Mouse (Mus musculus) R1 (cell line): ENCODE measurements around the gene Ulk4.

ENCODE experiments used
- DNase-seq: peaks from one replicate; pipeline ENCODE4 v3.0.0-alpha.2; 2018; ENCODE audit warnings: low read depth, low spot score

Ulk4 gene

DNA sequence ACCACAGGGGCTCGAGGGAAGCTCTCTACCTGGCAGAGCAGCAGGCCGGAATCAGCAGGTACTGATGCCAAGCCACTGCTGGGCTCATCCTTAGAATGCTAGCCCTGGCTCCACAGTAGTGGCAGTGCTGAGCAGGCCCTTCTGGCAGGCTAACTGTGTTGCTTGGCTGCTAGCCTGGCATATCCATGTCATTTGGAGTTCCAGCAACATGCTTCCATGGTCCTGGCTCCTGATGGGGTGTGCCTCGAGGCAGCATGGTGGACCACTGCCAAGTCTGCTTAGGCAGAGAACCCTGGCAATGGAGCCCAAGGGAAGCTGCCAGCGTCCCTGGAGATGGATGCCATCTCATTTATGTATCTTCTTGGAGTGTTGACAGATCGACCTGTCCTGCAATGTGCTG lies 169.4 kb downstream of the Ulk4 start:
- no peak for DNase-seq

- DNase-seq, result no peak
These were observed 169.9 kb downstream of the Ulk4 start for GRCm38 (mm10) chr9:121107101-121107500.

DNA sequence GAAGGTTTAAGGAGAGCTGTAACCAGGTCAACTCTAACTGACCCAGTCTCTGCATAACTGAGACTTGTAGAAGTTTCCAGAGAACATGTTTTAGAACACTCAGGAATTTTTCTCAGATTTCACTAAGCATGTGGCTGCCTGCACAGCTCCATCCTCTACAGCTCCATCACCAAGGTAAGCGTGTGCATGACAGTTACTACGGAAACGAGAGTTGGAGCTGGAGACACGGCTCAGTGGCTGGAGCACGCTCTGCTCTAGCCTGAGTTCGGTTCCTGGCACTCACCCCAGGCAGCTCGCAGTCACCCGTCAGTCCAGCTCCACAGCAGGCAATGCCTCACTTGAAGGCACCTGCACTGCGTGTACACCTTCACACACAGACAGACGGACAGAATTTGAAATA lies 175.5 kb downstream of the Ulk4 start:
- no peak for DNase-seq

- DNase-seq, result no peak
These were observed 177.5 kb downstream of the Ulk4 start for GRCm38 (mm10) chr9:121099453-121099852.

GRCm38 (mm10) chr9:121093760-121094159 lies 183.2 kb downstream of the Ulk4 start:
- DNase-seq, result no peak

DNA sequence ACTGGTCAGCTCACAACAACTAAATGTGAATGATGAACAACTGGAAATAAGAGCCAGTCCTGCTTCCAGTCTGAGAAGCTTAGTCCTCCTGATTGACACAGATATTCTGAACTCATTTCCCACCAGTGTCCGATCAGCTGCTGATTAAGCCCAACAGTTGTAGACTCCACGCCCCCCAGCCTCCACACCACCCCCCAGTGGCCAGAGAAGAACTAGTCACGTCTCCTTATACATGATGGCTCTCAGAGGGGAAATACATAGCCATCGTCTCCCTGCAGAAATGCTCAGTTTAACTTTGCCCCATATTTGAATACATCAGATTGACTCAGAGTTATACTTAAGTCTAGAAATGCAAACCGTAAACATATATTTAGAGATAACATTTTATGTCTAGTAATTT lies 184.4 kb downstream of the Ulk4 start:
- DNase-seq, result peak; percentile 33

DNA sequence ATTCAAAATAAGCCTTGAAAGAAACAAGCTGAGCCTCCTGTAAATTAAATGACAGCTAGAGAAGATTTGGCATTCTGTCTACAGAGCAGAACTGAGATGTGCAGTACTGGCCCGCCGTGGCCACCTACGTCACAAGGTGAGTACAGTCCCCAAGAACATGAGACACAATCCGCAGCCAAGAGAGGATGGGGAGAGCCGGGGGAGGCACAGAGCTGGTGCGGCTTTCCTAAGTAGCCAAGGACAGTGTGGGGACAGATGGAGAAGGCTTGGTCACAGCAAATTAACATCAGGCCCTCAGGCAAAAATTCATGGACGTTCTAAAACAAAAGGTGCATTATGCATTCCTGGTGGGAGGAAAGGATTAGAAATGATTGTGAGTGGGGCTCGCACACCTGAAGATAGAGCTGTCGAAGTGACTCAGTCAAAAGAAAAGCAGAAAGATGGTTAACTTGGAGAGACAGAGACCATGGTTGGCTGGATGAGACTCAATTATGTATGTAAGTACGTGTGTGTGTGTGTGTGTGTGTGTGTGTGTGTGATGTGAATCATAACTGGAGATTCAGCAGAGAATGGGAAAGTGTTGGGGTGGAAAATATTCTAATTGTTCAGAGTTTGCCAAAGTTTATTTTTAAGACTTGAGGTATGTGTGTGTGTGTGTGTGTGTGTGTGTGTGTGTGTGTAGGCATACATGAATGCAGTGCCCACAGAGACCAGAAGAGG lies 185.8 kb downstream of the Ulk4 start:
- DNase-seq, result no peak

DNA sequence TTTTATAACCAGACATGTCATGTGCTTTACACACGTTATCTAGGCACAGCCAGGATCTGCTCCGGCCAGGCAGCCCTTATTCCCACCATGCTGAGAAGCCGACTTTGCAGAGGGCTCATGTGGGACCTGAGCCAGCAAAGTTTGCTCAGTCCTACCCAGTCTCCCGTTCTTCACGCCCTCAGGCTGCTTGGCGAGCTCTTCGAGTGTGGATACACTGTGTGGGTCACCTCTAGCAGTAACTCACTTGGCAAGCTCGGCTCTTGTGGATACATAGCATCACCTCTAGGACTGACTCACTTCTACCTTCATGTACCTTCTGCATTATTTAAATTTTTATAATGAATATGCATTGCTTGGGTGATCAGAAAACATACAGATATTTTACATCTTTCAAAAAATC lies 189.3 kb downstream of the Ulk4 start:
- DNase-seq, result no peak

- DNase-seq, result peak; percentile 22
These were observed 192.8 kb downstream of the Ulk4 start for GRCm38 (mm10) chr9:121084191-121084590.

DNA sequence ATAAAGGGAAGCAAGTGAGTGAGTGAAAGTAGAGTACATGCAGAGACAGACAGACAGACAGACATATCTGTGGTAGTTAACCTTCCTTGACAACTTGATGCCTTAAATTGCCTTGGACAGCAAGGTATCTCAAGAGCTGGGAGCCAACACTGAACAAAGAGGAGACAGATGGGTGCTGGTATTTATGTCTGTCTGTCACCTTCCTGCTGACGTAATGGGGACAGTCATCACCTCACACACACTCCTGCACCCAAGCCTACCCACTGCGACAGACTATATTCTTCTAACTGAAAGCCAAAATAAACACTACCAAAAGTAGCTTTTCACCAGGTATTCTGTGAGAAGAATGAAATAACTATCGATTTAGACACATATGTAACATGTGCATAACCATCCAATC lies 196.2 kb downstream of the Ulk4 start:
- no peak for DNase-seq

GRCm38 (mm10) chr9:121080413-121080812 lies 196.6 kb downstream of the Ulk4 start:
- DNase-seq, result no peak

DNA sequence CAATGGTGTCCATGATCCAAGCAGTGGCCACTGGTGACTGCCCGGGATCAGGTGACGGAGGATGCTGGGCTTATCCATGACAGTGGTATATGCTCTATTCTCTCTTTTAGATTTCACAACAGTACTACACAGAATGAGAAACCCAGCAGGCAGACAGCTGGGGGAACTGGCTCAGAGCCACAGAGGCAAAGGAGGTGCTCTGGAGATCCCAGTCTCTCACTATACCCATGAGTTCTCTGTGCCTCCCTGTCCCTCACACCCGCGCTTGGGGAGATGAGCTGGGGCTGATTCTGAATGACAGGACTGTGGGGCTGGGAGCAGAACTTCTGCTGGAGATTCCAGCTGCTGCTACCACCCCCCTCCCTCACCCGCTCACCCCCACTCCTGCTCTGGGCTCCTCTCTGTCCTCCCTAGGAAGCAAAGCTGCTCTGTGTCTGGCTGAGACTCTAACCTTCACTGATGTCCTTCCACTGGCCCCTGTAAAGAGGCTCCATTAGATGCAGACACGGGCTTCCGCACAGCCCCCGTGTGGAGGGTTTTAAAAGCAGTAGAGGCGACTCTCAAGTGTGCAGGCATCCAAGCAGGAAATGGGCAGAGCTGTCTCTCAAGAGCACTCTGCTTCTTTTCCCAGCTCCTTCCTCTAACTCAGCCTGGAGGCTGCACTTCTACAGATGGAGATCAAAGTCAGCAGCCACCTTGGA lies 197.5 kb downstream of the Ulk4 start:
- no peak for DNase-seq

GRCm38 (mm10) chr9:121076291-121076690 lies 200.7 kb downstream of the Ulk4 start:
- no peak for DNase-seq

- no peak for DNase-seq
These were observed 201.8 kb downstream of the Ulk4 start for GRCm38 (mm10) chr9:121075246-121075645.

GRCm38 (mm10) chr9:121074726-121075125 lies 202.3 kb downstream of the Ulk4 start:
- DNase-seq, result no peak

DNA sequence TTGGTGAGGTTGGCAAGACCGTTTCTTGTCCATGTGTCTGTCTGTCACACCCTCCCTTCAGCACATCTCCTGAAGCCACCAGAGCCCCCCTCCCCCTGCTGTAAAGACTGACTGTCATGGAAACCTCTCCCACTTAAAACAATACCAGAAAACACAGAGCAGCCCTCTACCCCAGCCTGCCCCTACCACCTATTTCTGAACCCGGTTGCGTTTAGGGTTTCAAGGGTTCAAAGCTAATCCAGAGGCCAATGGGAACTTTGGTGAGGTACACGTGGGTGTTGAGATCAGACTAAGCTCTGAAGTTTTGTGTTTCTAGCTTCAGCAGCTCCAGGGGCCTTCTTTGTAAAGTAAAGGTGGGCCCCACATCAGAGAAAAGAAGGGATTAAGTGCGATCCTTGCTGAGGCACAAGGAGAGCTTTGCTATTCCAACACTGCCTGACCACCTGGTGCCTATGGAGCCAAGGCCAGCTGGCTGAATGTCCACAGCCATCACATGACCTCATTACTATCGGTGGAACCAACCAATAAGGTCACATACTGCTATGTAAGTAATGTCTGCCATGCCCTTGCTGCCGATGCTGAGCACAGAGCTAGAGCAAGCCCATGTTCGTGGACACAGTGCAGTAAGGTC lies 204.8 kb downstream of the Ulk4 start:
- DNase-seq, result no peak

DNA sequence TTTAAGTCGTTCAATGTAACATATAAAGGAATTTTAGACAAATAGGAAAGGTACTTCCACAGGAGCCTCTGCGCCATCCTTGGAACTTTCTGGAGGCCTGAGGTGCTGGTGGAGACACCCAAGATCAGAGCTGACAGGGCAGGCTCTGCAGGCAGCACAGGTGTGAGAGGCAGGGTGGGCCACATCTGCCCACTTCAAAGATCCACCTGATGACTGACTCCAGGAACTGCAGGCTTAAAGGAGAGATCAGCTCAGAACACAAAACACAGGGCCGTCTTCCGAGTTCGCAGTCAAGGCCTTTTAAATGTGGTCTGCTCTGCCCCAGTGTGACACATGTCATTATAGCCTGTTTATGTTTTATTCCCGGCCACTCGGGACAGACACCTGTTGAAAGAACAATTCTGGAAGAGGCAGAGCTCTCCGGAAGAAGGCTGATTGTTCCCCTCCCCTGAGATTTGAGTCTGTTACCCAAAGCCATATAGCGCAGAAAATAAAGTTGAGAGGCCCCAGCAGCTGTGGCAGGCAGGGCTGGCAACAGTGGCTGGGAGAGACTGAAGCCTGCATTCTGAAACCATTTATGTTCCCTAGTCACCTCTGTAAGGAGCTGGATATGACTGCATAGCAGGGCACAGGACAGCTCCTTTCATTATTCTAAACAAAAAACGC lies 205.4 kb downstream of the Ulk4 start:
- DNase-seq, result no peak

DNA sequence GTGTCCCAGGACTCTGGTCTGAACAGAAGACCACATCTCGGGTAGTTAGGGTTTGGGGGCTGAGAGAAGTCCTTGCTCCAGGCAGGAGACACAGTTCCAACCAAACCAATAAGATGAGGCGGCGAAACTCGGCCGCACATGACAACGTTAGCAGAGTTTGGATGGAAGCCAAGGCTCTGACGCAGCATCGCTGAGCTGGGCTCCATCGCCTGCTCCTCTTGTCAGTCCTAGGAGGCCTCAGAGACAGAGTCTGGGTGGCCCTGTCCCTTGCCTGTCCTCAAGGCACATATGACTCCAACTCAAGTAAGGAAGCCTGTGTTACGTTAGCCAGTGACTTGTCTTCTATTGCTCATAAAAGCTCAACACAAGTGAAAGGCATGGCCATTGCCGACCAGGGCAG lies 205.9 kb downstream of the Ulk4 start:
- DNase-seq, result no peak

- no peak for DNase-seq
These were observed 208.9 kb downstream of the Ulk4 start for GRCm38 (mm10) chr9:121068115-121068514.

GRCm38 (mm10) chr9:121067043-121067442 lies 210.0 kb downstream of the Ulk4 start:
- no peak for DNase-seq

GRCm38 (mm10) chr9:121065383-121065978 lies 211.5 kb downstream of the Ulk4 start:
- no peak for DNase-seq
